Comparison of ENCODE assay signal across 11 mouse cellular contexts in genomic region chr2:59301671-59302070, GRCm38 (mm10).
DNase-seq lines count a peak whose midpoint lies in the region; ATAC-seq lines count a peak whose summit lies in the region.
"Had no signal": no experiment of that assay in that cellular context is flagged by ENCODE, and none has a peak within 500 bp of the region (broad histone marks: within the 10 kb centered on the region; RNA-seq: fewer than 3 reads in every experiment).

No protein-coding gene starts in this region.

- H3K27me3 ChIP-seq in kidney, embryonic 15.5 days: no peaks in the 10 kb centered on the region
- H3K27me3 ChIP-seq in forebrain, embryonic 12.5 days: no peaks in the 10 kb centered on the region
- H3K27me3 ChIP-seq in intestine, embryonic 16.5 days (replicated peaks; ENCODE audit: control insufficient read depth, insufficient read depth, low read length): no peaks in the 10 kb centered on the region

- DNase-seq in kidney, adult 18-20 months: no peak
- DNase-seq in R1 (ENCODE audit: low read depth, low spot score): peak; percentile 79
- DNase-seq in mesoderm, embryonic 11.5 days (ENCODE audit: low read depth, low spot score): peak; percentile 71
- no peak for DNase-seq in gastrocnemius, adult 8-10 months (ENCODE audit: low spot score in 2 of 2)
- DNase-seq in gastrocnemius, postnatal 4 days (ENCODE audit: low spot score in 2 of 2): no peak
- DNase-seq: thymus, postnatal 25 days had no signal

- H3K27ac ChIP-seq in kidney, embryonic 15.5 days: no peak overlapping the region
- no peak overlapping the region for H3K27ac ChIP-seq in forebrain, embryonic 12.5 days
- no peak overlapping the region for H3K27ac ChIP-seq in intestine, embryonic 16.5 days (ENCODE audit: low read length)

- no peak overlapping the region for H3K9ac ChIP-seq in kidney, embryonic 15.5 days
- no peak overlapping the region for H3K9ac ChIP-seq in forebrain, embryonic 12.5 days
- no peak overlapping the region for H3K9ac ChIP-seq in intestine, embryonic 16.5 days (ENCODE audit: low read depth, low read length)

- ATAC-seq in kidney, embryonic 15.5 days (replicated peaks; ENCODE audit: low FRiP score): 0 out of 2 replicates have a peak, but pooled peaks have one; percentile 36
- peak; percentile 72; the same call in 1 of the 2 replicates for ATAC-seq in forebrain, embryonic 12.5 days (ENCODE audit: low FRiP score)
- ATAC-seq in intestine, embryonic 16.5 days: no peak
- ATAC-seq: CD4-positive, CD25-positive, alpha-beta regulatory T cell, adult 4 months had no signal

- no peaks in the 10 kb centered on the region for H3K9me3 ChIP-seq in kidney, embryonic 15.5 days (replicated peaks)
- no peaks in the 10 kb centered on the region for H3K9me3 ChIP-seq in forebrain, embryonic 12.5 days
- H3K9me3 ChIP-seq in intestine, embryonic 16.5 days (ENCODE audit: control insufficient read depth, low read length): no peaks in the 10 kb centered on the region

- peaks cover 8% of the 10 kb centered on the region for H3K4me1 ChIP-seq in kidney, embryonic 15.5 days
- peaks cover 12% of the 10 kb centered on the region for H3K4me1 ChIP-seq in forebrain, embryonic 12.5 days
- no peaks in the 10 kb centered on the region for H3K4me1 ChIP-seq in intestine, embryonic 16.5 days (ENCODE audit: control insufficient read depth, insufficient read depth, low read length)

- no peak overlapping the region for H3K4me2 ChIP-seq in kidney, embryonic 15.5 days
- no peak overlapping the region for H3K4me2 ChIP-seq in forebrain, embryonic 12.5 days
- no peak overlapping the region for H3K4me2 ChIP-seq in intestine, embryonic 16.5 days (ENCODE audit: low read depth, low read length)
- H3K4me2 ChIP-seq: liver, embryonic 11.5 days had no signal

- WGBS in kidney, embryonic 15.5 days: 44% methylated on average over 12 of the region's 12 CpGs
- 29% methylated on average over 12 of the region's 12 CpGs for WGBS in forebrain, embryonic 12.5 days
- WGBS in intestine, embryonic 16.5 days: 54% methylated on average over 12 of the region's 12 CpGs

- no peak overlapping the region for H3K4me3 ChIP-seq in kidney, embryonic 15.5 days (replicated peaks)
- H3K4me3 ChIP-seq in forebrain, embryonic 12.5 days (replicated peaks): no peak overlapping the region
- H3K4me3 ChIP-seq in intestine, embryonic 16.5 days (ENCODE audit: low read length): no peak overlapping the region

- peaks cover 15% of the 10 kb centered on the region for H3K36me3 ChIP-seq in kidney, embryonic 15.5 days
- peaks cover 17% of the 10 kb centered on the region for H3K36me3 ChIP-seq in forebrain, embryonic 12.5 days (replicated peaks)
- no peaks in the 10 kb centered on the region for H3K36me3 ChIP-seq in intestine, embryonic 16.5 days (ENCODE audit: control insufficient read depth, insufficient read depth, low read length)

Comparison
In these comparisons a context has a peak if more than half of its experiments do, and no peak if none do; other contexts are left out.
1. DNase-seq: peak in R1 (single experiment) and mesoderm, embryonic 11.5 days (single experiment); none in kidney, adult 18-20 months (single experiment), gastrocnemius, adult 8-10 months (0 of 2) and gastrocnemius, postnatal 4 days (0 of 2).